Mouse (Mus musculus): ENCODE data around the gene Olfr855. TPM values are rescaled to one million over a fixed set of nuclear protein-coding genes. Genes with fewer than 3 reads are reported as not detected.

Olfr855 gene
- total RNA-seq (2015; ENCODE audit: low replicate concordance), result not detected in 2 replicates
- not detected in 2 replicates for total RNA-seq (2017; ENCODE audit: low replicate concordance)

GRCm38 (mm10) chr9:19582317-19582716 is at the start of gene Olfr855:
Gene Olfr855 (plus strand): TSS chr9:19582617.
- no peak for ATAC-seq (replicated peaks; ENCODE audit: low FRiP score, poor library complexity, severe bottlenecking)

- no peak for ATAC-seq (replicated peaks; ENCODE audit: low FRiP score, poor library complexity, severe bottlenecking)
Measured at GRCm38 (mm10) chr9:19540976-19541375, 41.4 kb upstream of the Olfr855 start, which contains the start of gene Olfr853. Gene Olfr853 (minus strand): TSS chr9:19541076.

- no peak for ATAC-seq (replicated peaks; ENCODE audit: low FRiP score, poor library complexity, severe bottlenecking)
Measured at GRCm38 (mm10) chr9:19567282-19567681, 15.1 kb upstream of the Olfr855 start, which contains the start of gene Olfr854. Gene Olfr854 (minus strand): TSS chr9:19567382.

GRCm38 (mm10) chr9:19621297-19621696 is 38.9 kb downstream of the Olfr855 start:
- no peak for ATAC-seq (replicated peaks; ENCODE audit: low FRiP score, poor library complexity, severe bottlenecking)

GRCm38 (mm10) chr9:19621843-19622822 is 39.7 kb downstream of the Olfr855 start, which contains the start of gene Zfp317:
Gene Zfp317 (plus strand): TSS chr9:19622102.
- peak; percentile 98 for ATAC-seq (replicated peaks; ENCODE audit: low FRiP score, poor library complexity, severe bottlenecking)

- no peak for ATAC-seq (replicated peaks; ENCODE audit: low FRiP score, poor library complexity, severe bottlenecking)
Measured at GRCm38 (mm10) chr9:19629574-19629973, 47.2 kb downstream of the Olfr855 start.

Other genes with a start within 250 kb of the Olfr855 start
- gene Olfr845, start 246.2 kb upstream of the Olfr855 start, total RNA-seq (2015; ENCODE audit: low replicate concordance), result not detected in 2 replicates
- not detected in 2 replicates for gene Olfr845, start 246.2 kb upstream of the Olfr855 start, total RNA-seq (2017; ENCODE audit: low replicate concordance)
- not detected in 2 replicates for gene Olfr846, start 218.6 kb upstream of the Olfr855 start, total RNA-seq (2015; ENCODE audit: low replicate concordance)
- not detected in 2 replicates for gene Olfr846, start 218.6 kb upstream of the Olfr855 start, total RNA-seq (2017; ENCODE audit: low replicate concordance)
- not detected in 2 replicates for gene Olfr847, start 203.9 kb upstream of the Olfr855 start, total RNA-seq (2015; ENCODE audit: low replicate concordance)
- gene Olfr847, start 203.9 kb upstream of the Olfr855 start, total RNA-seq (2017; ENCODE audit: low replicate concordance), result not detected in 2 replicates
- not detected in 2 replicates for gene Olfr849, start 142.4 kb upstream of the Olfr855 start, total RNA-seq (2015; ENCODE audit: low replicate concordance)
- not detected in 2 replicates for gene Olfr849, start 142.4 kb upstream of the Olfr855 start, total RNA-seq (2017; ENCODE audit: low replicate concordance)
- gene Olfr850, start 104.4 kb upstream of the Olfr855 start, total RNA-seq (2015; ENCODE audit: low replicate concordance), result not detected in 2 replicates
- gene Olfr850, start 104.4 kb upstream of the Olfr855 start, total RNA-seq (2017; ENCODE audit: low replicate concordance), result not detected in 2 replicates
- gene Olfr851, start 89.3 kb upstream of the Olfr855 start, total RNA-seq (2015; ENCODE audit: low replicate concordance), result not detected in 2 replicates
- gene Olfr851, start 89.3 kb upstream of the Olfr855 start, total RNA-seq (2017; ENCODE audit: low replicate concordance), result not detected in 2 replicates
- not detected in 2 replicates for gene Olfr853, start 41.5 kb upstream of the Olfr855 start, total RNA-seq (2015; ENCODE audit: low replicate concordance)
- not detected in 2 replicates for gene Olfr853, start 41.5 kb upstream of the Olfr855 start, total RNA-seq (2017; ENCODE audit: low replicate concordance)
- gene Olfr854, start 15.2 kb upstream of the Olfr855 start, total RNA-seq (2015; ENCODE audit: low replicate concordance), result not detected in 2 replicates
- not detected in 2 replicates for gene Olfr854, start 15.2 kb upstream of the Olfr855 start, total RNA-seq (2017; ENCODE audit: low replicate concordance)
- gene Zfp317, start 39.5 kb downstream of the Olfr855 start, total RNA-seq (2015; ENCODE audit: low replicate concordance), result 5.8 and 7.5 TPM in 2 replicates
- gene Zfp317, start 39.5 kb downstream of the Olfr855 start, total RNA-seq (2017; ENCODE audit: low replicate concordance), result 4.3 and 11.3 TPM in 2 replicates
- not detected in 2 replicates for gene Olfr857, start 126.8 kb downstream of the Olfr855 start, total RNA-seq (2015; ENCODE audit: low replicate concordance)
- gene Olfr857, start 126.8 kb downstream of the Olfr855 start, total RNA-seq (2017; ENCODE audit: low replicate concordance), result not detected in 2 replicates
- gene Olfr58, start 197.7 kb downstream of the Olfr855 start, total RNA-seq (2015; ENCODE audit: low replicate concordance), result not detected in 2 replicates
- gene Olfr58, start 197.7 kb downstream of the Olfr855 start, total RNA-seq (2017; ENCODE audit: low replicate concordance), result not detected in 2 replicates
- not detected in 2 replicates for gene Olfr859, start 222.3 kb downstream of the Olfr855 start, total RNA-seq (2015; ENCODE audit: low replicate concordance)
- not detected in 2 replicates for gene Olfr859, start 222.3 kb downstream of the Olfr855 start, total RNA-seq (2017; ENCODE audit: low replicate concordance)